In the genomic region with DNA sequence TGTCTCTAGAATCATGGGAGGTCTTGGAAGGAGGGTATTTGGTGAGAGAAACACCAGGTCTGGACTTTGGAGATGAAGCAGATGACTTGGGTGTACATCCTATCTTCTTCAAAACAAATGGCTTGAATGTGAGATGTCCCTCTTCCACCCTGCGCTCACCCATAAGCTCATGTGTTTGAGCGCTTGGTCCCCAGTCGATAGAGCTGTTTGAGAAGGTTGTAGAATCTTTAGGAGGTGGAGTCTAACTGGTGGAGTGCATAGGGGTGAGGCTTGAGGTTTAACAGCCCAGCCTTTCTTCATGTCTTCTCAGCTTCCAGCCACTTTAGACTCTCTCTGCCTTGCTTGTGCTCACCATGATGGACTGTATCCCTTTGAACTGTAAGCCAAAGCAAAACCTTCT, we compare ENCODE assay signal across 23 mouse cellular contexts. TPM values are rescaled to one million over a fixed set of nuclear protein-coding genes. Genes with fewer than 3 reads are reported as not detected.
"Had no signal": no experiment of that assay in that cellular context is flagged by ENCODE, and none has a peak within 500 bp of the region (broad histone marks: within the 10 kb centered on the region; RNA-seq: fewer than 3 reads in every experiment).

No protein-coding gene starts in this region.

- H3K9me3 ChIP-seq: neural tube, embryonic 12.5 days; neural tube, embryonic 13.5 days; neural tube, embryonic 15.5 days; stomach, embryonic 15.5 days had no signal

- H3K9ac ChIP-seq: neural tube, embryonic 12.5 days; neural tube, embryonic 13.5 days; neural tube, embryonic 15.5 days; stomach, embryonic 15.5 days had no signal

- H3K27me3 ChIP-seq: neural tube, embryonic 12.5 days; neural tube, embryonic 13.5 days; neural tube, embryonic 15.5 days; stomach, embryonic 15.5 days had no signal

- H3K4me1 ChIP-seq: neural tube, embryonic 12.5 days; stomach, embryonic 15.5 days had no signal

- H3K27ac ChIP-seq: neural tube, embryonic 12.5 days; neural tube, embryonic 13.5 days; neural tube, embryonic 15.5 days; stomach, embryonic 15.5 days had no signal

- H3K4me2 ChIP-seq: neural tube, embryonic 12.5 days; neural tube, embryonic 13.5 days; neural tube, embryonic 15.5 days; stomach, embryonic 15.5 days had no signal

- DNase-seq: retina, postnatal 1 day; right cerebral cortex, adult 18-20 months; right cerebral cortex, postnatal 14 days; right cerebral cortex, postnatal 25 days; right cerebral cortex, postnatal 4 days; spleen, adult 18-20 months; thymus, adult 18-20 months; thymus, adult 2 months; thymus, postnatal 14 days; thymus, postnatal 25 days; thymus, postnatal 36 days; thymus, postnatal 4 days had no signal

- H3K36me3 ChIP-seq: neural tube, embryonic 12.5 days; neural tube, embryonic 13.5 days; neural tube, embryonic 15.5 days; stomach, embryonic 15.5 days had no signal

- H3K4me3 ChIP-seq: neural tube, embryonic 12.5 days; neural tube, embryonic 13.5 days; neural tube, embryonic 15.5 days; stomach, embryonic 15.5 days had no signal

RNA-seq across cellular contexts. Expression of gene Dusp23, which starts 6.5 kb away (rescaled TPM):
- total RNA-seq: neutrophil, adult 5-6 weeks had no signal

RNA-seq across cellular contexts. Expression of gene Fcrl6, which starts 24.0 kb away (rescaled TPM):
- polyA plus RNA-seq: small intestine, adult 2 months; stomach, embryonic 14.5 days; stomach, embryonic 15.5 days; stomach, embryonic 16.5 days; testis, adult 2 months; thymus, adult 2 months; urinary bladder, adult 2 months had no signal

RNA-seq across cellular contexts. Expression of gene Slamf8, which starts 35.9 kb away (rescaled TPM):
- polyA plus RNA-seq: neural tube, embryonic 12.5 days; neural tube, embryonic 13.5 days; neural tube, embryonic 14.5 days; neural tube, embryonic 15.5 days; stomach, embryonic 14.5 days; testis, adult 2 months had no signal
